Mouse (Mus musculus) limb, embryonic 13.5 days (tissue): ENCODE results near the gene Rab29. TPM values are rescaled to one million over a fixed set of nuclear protein-coding genes. Genes with fewer than 3 reads are reported as not detected.
"Not testable (repeated sequence)": the region's sequence is repeated elsewhere in the genome, so short reads cannot be mapped to it uniquely, and the experiment has no call there.

Source experiments
- ATAC-seq: fragments of 200-750 bp; cut with Nextera tagmentation; 2 replicates; pipeline ENCODE4 v1.8.0; 2017; ENCODE audit warnings: low read depth, moderate number of reproducible peaks, moderate TSS enrichment; ENCODE audit not compliant: low FRiP score
- H3K27ac ChIP-seq: fragments of 300-500 bp; sonication (generic); 2 replicates; pipeline ENCODE4 v1.5.1; 2015; ENCODE audit warnings: inconsistent platforms, mild to moderate bottlenecking, moderate library complexity
- H3K27me3 ChIP-seq: fragments of 300-500 bp; sonication (generic); 2 replicates; pipeline ENCODE4 v1.6.1; 2015; ENCODE audit warnings: mild to moderate bottlenecking, inconsistent platforms
- H3K36me3 ChIP-seq: fragments of 300-500 bp; sonication (generic); 2 replicates; pipeline ENCODE4 v1.6.1; 2015; ENCODE audit warnings: inconsistent platforms, mild to moderate bottlenecking, moderate library complexity
- H3K4me1 ChIP-seq: fragments of 300-500 bp; sonication (generic); 2 replicates; pipeline ENCODE4 v1.6.1; 2015; ENCODE audit warnings: inconsistent platforms
- H3K4me2 ChIP-seq: fragments of 300-500 bp; sonication (generic); replicated peaks from 2 replicates; pipeline ENCODE4 v1.6.1; 2015; ENCODE audit warnings: inconsistent platforms, mild to moderate bottlenecking, moderate library complexity
- H3K4me3 ChIP-seq: fragments of 300-500 bp; sonication (generic); 2 replicates; pipeline ENCODE4 v1.5.1; 2015; ENCODE audit warnings: moderate library complexity, mild to moderate bottlenecking, inconsistent platforms
- H3K9ac ChIP-seq: fragments of 300-500 bp; sonication (generic); 2 replicates; pipeline ENCODE4 v1.6.1; 2015; ENCODE audit warnings: mild to moderate bottlenecking, inconsistent platforms
- H3K9me3 ChIP-seq: fragments of 300-500 bp; sonication (generic); 2 replicates; pipeline ENCODE4 v1.6.1; 2016; ENCODE audit warnings: inconsistent platforms
- WGBS: fragments of 180-500 bp; shearing (Covaris S2); methylation state at CpG from one replicate; pipeline ENCODE4 v1.1.7; 2015; 5-methylcytosine and 5-hydroxymethylcytosine counted together
- polyA plus RNA-seq: library from polyadenylated mRNA; unstranded; fragments of >200 nt; fragmentation: Nextera tagmentation; extraction: Ambion mirVana; gene quantifications from 2 replicates; pipeline ENCODE4 v1.2.1, GENCODE M21; 2015

The Rab29 gene
- polyA plus RNA-seq = 20.9 and 21.9 TPM in 2 replicates

DNA sequence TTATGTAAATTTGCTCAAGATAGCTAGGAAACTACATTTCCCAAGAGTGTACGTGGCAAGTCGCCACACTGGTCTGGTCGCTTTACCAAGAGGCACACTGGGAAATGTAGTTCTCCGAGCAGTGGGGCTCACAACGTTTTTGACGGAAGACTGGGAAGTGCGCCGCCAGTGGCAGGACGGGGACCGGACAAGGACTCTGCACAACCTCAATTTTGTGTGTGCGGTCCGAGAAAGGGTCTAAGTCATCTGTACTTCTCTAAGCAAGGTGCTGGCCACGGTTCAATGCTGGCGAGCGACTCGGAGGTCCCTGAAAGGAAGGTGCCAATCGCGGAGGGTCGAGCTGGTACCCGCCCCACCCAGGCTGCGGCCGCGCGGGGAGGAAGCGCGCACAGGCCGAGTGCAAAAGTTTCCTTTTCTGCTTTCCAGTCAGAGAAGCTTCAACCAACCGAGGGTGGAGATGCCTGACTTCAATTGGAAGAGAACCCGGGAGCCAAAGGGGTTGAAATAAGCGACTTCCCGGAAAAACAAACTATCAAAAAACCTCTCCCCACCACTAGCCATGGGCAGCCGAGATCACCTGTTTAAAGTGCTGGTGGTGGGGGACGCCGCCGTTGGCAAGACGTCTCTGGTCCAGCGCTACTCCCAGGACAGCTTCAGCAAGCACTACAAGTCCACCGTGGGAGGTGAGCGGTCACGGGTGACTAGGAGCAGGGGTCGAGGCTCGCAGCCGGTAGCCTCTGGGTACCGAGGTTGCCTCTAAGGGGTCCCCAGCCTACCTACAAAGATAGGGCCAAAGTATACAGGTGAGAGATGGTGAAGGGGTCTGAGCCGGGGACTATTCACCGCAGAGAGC is at the start of gene Rab29:
Gene Rab29, plus strand, starts transcription at position 132 of the 853 bp plus-strand sequence.
- no peaks in the 10 kb centered on the region for H3K9me3 ChIP-seq
- no peaks in the 10 kb centered on the region for H3K36me3 ChIP-seq
- peak within 1 kb of the TSS; percentile 74 for H3K9ac ChIP-seq
- no peaks in the 10 kb centered on the region for H3K27me3 ChIP-seq
- peak within 1 kb of the TSS; percentile 61 for H3K4me3 ChIP-seq
- H3K4me1 ChIP-seq = peaks cover 7% of the 10 kb centered on the region; the same call in 1 of the 2 replicates
- no peak within 1 kb of the TSS for H3K27ac ChIP-seq
- peak; percentile 97 for ATAC-seq
- WGBS = 2% methylated on average over 46 of the region's 46 CpGs
- H3K4me2 ChIP-seq = peak within 1 kb of the TSS; percentile 84

DNA sequence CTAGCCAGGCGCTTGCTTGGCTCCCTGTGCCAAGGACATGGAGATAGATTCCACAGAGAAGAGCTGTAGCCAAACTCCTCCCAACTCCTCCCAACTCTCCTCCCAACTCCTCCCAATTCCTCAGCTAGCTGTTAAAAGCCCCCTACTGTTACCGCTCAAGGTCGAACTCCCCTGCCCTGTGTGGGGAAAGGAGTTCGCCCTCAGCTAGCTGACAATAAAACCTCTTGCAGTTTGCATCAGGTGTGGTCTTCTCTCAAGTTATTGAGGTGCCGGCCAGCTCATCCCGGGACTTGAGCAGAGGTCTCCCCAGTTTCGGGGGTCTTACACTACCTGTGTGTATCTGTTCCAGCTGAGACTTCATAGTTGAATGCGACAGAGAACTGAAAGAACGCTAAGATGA is 46.7 kb upstream of the Rab29 start:
- H3K4me1 ChIP-seq, H3K4me2 ChIP-seq, H3K4me3 ChIP-seq, H3K27ac ChIP-seq, H3K9me3 ChIP-seq, H3K36me3 ChIP-seq, ATAC-seq, H3K9ac ChIP-seq, H3K27me3 ChIP-seq: not testable (repeated sequence)
- 68% methylated on average over 9 of the region's 9 CpGs for WGBS

DNA sequence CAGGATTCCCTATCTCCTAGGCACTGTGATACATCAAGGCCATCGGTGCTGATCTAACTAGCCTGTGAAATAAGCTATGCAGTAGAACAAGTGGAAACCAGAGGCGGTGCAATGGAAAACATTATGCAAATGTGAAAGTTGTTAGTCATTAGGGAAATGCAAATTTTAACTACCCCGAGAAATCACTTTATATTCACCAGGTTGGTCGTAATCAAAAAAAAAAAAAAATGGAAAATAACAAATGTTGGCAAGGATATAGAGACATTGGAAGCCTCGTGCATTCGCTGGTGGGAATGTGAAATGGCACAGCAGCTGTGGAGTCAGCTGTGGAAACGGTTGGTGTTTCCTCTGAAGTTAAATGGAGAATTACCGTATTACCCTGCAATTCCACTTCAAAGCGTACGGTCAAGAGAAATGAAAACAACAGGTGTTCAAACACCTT is 46.1 kb upstream of the Rab29 start:
- Histone ChIP-seq H3K9ac (no peak overlapping the region), H3K9me3 (peaks cover 4% of the 10 kb centered on the region; the same call in 1 of the 2 replicates), H3K27me3 (no peaks in the 10 kb centered on the region), H3K27ac (no peak overlapping the region), H3K36me3 (no peaks in the 10 kb centered on the region), H3K4me3 (no peak overlapping the region), H3K4me1 (0 out of 2 replicates have a peak, but pooled peaks cover 5% of the 10 kb centered on the region), H3K4me2 (no peak overlapping the region)
- 66% methylated on average over 10 of the region's 10 CpGs for WGBS
- ATAC-seq = no peak; the same call in 1 of the 2 replicates

DNA sequence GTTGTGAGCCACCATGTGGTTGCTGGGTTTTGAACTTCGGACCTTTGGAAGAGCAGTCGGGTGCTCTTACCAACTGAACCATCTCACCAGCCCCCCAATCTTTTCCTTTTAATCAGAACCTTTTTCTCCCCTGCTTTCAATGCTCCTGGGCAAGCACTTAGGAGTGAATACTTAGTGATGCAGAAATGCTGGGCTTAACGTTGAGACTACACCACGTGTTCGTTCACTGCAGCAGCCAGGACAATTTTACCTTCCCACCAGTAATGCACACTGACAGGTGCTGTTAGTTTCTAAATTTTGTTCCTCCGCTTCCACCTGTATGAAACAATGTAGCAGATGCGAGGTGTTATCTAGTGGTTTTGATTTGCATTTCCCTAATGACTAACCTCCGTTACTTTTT is 44.7 kb upstream of the Rab29 start:
- no peak for ATAC-seq
- Histone ChIP-seq H3K9ac (no peak overlapping the region), H3K36me3 (no peaks in the 10 kb centered on the region), H3K27ac (no peak overlapping the region), H3K27me3 (no peaks in the 10 kb centered on the region), H3K4me3 (no peak overlapping the region), H3K4me2 (no peak overlapping the region), H3K4me1 (peaks cover 10% of the 10 kb centered on the region), H3K9me3 (peaks cover 4% of the 10 kb centered on the region; the same call in 1 of the 2 replicates)
- 75% methylated on average over 8 of the region's 8 CpGs for WGBS

DNA sequence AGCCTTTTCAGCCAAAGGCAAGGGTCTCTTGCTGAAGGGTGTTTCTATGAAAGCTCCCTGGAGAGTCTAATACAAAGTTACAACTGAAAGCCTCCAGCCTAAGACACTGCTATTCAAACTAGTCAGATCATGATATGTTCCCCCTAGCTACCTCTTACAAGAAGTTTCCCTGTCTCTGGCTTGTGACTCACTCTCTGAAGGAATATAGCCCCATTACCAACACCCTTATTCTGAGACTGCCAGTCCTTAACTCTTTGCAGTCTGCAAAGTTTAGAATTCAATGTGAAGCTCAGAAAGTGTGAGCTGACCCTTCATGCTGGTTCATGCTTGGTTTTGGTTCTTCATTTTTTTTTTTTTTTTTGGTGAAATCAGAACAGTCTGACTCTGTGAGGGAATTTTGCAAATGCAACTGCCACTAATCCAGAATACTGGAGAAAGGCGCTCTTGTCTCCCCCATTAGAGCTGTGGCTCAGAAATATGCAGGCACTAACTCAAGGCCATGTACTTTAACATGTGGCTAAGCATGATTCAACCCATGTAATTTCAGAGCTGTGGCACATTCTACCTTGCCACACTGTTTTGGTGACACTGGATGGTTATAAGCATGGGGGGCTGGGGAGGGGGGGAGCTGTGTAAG is 44.0 kb upstream of the Rab29 start:
- H3K27ac ChIP-seq = no peak overlapping the region
- H3K36me3 ChIP-seq = no peaks in the 10 kb centered on the region
- H3K4me1 ChIP-seq = peaks cover 11% of the 10 kb centered on the region
- no peak for ATAC-seq
- no peak overlapping the region for H3K9ac ChIP-seq
- no peak overlapping the region for H3K4me2 ChIP-seq
- H3K27me3 ChIP-seq = no peaks in the 10 kb centered on the region
- H3K4me3 ChIP-seq = no peak overlapping the region
- 79% methylated on average over 1 of the region's 1 CpGs for WGBS
- peaks cover 4% of the 10 kb centered on the region; the same call in 1 of the 2 replicates for H3K9me3 ChIP-seq

DNA sequence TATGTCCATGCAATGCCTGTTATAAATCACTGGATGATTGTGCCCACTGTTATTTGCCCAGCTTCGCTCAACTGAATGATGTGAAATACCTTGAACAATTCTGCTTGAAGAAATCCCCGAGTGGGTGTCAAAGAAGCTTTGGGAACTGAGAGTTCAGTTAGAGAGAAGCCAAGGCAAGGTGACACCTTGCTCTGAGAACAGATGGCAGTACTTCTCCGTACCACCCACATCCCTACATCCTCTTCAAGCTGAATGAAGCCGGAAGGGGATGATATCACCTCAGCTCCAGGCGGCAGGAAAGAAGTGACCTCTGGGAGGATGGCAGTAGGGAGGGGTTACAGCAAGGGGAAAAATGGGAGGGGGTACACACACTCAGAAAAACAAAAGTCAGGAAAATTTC is 43.5 kb upstream of the Rab29 start:
- H3K27me3 ChIP-seq = no peaks in the 10 kb centered on the region
- H3K4me3 ChIP-seq = no peak overlapping the region
- 44% methylated on average over 5 of the region's 5 CpGs for WGBS
- no peak overlapping the region for H3K27ac ChIP-seq
- peaks cover 4% of the 10 kb centered on the region; the same call in 1 of the 2 replicates for H3K9me3 ChIP-seq
- no peak overlapping the region for H3K4me2 ChIP-seq
- H3K4me1 ChIP-seq = peaks cover 11% of the 10 kb centered on the region
- H3K9ac ChIP-seq = no peak overlapping the region
- no peaks in the 10 kb centered on the region for H3K36me3 ChIP-seq
- no peak for ATAC-seq

DNA sequence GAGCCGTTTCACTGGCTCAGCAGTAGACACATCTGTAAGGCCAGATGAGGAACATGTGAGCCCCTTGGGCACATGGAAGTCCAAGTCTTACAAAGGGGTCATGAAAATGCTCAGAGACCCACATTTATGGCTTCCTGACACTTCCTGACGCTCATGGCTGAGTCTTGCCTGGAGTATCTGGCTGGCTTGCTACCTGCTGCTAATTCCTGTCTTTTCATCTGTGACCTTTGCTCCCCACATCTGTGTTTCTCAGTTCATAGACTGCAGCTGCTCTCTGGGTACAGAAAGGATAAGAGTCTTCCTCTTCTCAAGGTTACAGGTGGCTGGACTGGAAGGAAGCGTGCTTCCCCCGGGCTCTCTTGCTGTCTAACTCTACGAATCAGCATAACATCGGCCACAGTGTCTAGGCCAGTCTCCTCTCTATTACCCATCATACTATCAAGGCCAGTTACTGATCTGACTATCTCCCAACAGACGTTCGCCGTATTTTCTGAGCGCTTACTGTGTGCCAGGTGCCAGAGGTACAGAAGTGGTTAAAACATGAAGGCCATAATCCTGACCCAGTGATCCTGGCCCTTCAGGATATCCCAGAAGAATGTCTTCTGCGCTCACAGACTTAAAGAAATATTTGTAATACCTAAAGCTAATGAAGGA is 42.4 kb upstream of the Rab29 start:
- Histone ChIP-seq H3K4me1 (peaks cover 20% of the 10 kb centered on the region), H3K27me3 (no peaks in the 10 kb centered on the region), H3K36me3 (no peaks in the 10 kb centered on the region), H3K9ac (no peak overlapping the region), H3K27ac (no peak overlapping the region), H3K4me2 (no peak overlapping the region), H3K9me3 (no peaks in the 10 kb centered on the region), H3K4me3 (no peak overlapping the region)
- WGBS = 75% methylated on average over 11 of the region's 11 CpGs
- ATAC-seq = no peak

DNA sequence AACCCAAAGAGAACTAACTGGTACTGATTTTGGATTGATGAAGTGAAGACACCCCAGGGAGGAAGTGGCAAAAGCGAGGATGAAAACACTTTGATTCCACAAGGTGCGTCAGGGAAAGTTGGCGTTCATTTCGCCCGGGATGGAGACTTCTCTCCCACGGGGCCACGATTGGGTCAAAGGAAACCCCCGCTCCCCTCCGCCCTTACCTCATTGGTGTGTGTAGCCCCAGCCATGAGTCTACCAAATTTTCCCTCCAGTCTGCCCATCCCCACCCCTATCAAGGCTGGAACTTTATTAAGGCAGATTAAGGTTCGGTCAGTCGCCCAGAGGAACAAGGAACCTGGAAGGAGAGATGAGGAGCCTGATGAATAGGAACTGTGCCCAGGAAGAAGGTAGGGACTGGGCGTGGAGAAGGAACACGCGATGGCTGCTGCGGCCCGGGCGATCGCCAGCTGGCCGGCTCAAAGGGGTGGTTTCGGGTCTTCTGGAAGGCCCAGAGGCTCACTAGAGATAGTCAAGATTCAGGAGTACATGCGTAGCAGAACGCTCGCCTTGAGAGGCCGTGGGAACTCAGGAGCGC is 39.7 kb upstream of the Rab29 start, which contains the start of gene Slc41a1:
Gene Slc41a1, plus strand, starts transcription at position 287 of the 580 bp plus-strand sequence.
- H3K9ac ChIP-seq = peak within 1 kb of the TSS; percentile 84
- H3K4me3 ChIP-seq = peak within 1 kb of the TSS; percentile 76
- H3K36me3 ChIP-seq = peaks cover 22% of the 10 kb centered on the region
- 1% methylated on average over 25 of the region's 25 CpGs for WGBS
- no peak for ATAC-seq
- peak within 1 kb of the TSS; percentile 89 for H3K27ac ChIP-seq
- H3K9me3 ChIP-seq = no peaks in the 10 kb centered on the region
- H3K27me3 ChIP-seq = no peaks in the 10 kb centered on the region
- peaks cover 45% of the 10 kb centered on the region for H3K4me1 ChIP-seq
- peak within 1 kb of the TSS; percentile 80 for H3K4me2 ChIP-seq

DNA sequence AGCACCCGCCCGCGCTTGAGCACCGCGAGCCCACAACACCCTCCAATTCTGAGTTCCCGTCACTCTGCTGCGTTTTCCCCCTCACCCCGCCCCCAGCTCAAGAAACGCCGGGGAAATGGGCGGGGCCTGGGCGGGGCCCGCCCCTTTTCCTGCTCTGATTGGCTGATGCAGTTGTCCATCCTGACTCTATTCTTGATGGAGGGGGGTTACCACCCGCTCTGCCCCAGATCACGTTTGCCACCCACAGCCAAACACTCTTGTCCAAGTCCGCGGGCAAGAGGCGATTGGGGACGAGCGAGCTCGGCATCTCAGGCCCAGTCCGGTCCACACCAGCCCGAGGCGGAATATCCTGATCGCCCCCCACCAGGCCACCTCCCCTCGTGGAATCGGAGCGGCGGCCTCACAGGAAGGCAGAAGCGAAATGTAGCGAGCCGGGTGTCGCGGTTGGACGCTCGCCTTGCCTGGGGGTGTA is 39.2 kb upstream of the Rab29 start:
- Histone ChIP-seq H3K4me2 (peak overlapping the region; percentile 80), H3K36me3 (peaks cover 28% of the 10 kb centered on the region), H3K9me3 (no peaks in the 10 kb centered on the region), H3K4me3 (peak overlapping the region; percentile 76), H3K9ac (peak overlapping the region; percentile 84), H3K27me3 (no peaks in the 10 kb centered on the region), H3K27ac (peak overlapping the region; percentile 89), H3K4me1 (peaks cover 46% of the 10 kb centered on the region)
- peak; percentile 95 for ATAC-seq
- under 1% methylated on average over 36 of the region's 36 CpGs for WGBS

DNA sequence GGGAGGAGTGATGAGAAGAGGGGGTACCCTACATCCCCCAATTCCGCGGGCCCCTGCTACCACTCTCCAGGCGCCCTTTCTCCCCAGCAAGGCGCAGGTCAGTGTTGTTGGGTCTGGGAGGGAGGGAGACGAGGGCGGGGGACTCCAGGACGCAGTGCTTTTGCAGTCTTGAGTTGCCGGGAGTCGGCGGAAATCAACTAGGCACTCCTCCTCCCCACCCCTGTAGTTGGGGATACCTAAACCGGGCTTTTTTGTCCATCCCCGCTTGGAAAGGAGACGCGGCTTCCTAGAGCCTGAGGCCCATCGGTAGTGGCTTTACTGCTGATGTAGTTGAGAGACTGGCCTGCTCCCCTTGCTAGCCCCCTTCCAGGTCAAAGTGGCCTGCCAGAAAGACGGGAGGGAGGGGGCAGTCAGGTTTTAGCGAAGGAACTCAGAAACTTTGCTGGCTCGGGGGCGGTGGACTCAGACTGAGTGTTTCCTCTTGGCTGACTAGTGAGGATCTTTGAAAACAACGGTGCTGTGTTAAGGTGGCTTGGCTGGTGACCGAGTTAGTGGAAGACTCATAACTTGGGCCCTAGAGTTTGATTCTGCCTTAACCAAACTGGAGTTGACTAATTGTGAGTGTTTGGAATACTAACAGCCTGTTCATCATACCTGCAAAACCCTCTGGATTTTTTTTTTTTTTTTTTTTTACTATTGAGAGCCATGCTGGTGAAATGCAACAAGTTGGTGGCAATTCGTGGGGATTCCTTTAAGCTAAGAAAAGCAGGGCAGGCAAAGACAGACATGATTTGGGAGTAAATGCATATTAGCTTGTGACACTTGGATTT is 38.5 kb upstream of the Rab29 start:
- 1% methylated on average over 21 of the region's 22 CpGs for WGBS
- peaks cover 34% of the 10 kb centered on the region for H3K36me3 ChIP-seq

DNA sequence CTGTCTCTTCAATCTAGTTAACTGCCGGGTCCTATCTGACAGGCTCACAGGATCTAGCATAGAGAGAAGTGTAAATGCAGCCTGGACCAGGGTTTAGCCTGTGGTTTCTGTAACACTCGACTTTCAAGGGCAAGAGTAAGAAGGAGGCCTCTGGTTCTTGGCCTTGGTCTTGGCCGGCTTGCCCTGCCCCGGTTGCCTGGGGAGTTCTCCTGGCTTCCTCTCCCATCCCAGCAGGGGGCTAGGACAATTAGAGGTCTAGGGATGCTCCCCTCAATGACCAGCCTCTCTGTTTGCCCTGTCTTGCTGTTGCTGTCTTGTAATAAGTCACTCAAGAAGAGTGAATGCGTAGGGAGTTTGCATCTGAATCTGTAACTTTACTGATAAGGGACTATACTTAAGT is 37.7 kb upstream of the Rab29 start:
- WGBS = 39% methylated on average over 5 of the region's 5 CpGs
- H3K4me1 ChIP-seq = peaks cover 54% of the 10 kb centered on the region
- ATAC-seq = no peak
- peak overlapping the region; percentile 84 for H3K9ac ChIP-seq
- H3K4me2 ChIP-seq = peak overlapping the region; percentile 80
- H3K9me3 ChIP-seq = no peaks in the 10 kb centered on the region
- H3K4me3 ChIP-seq = peak overlapping the region; percentile 76
- H3K36me3 ChIP-seq = peaks cover 42% of the 10 kb centered on the region
- no peaks in the 10 kb centered on the region for H3K27me3 ChIP-seq
- no peak overlapping the region for H3K27ac ChIP-seq

More for the DNA sequence above, 38.5 kb upstream of the Rab29 start:
- Histone ChIP-seq H3K4me2 (peak overlapping the region; percentile 80), H3K9ac (peak overlapping the region; percentile 84), H3K27me3 (no peaks in the 10 kb centered on the region), H3K4me3 (peak overlapping the region; percentile 76), H3K27ac (peak overlapping the region; percentile 89), H3K9me3 (no peaks in the 10 kb centered on the region), H3K4me1 (peaks cover 51% of the 10 kb centered on the region)
- peak; percentile 66 for ATAC-seq
